Mouse (Mus musculus) embryo, embryonic 10.5 days (tissue): ENCODE data around the gene Zfand5.

Experiments
- DNase-seq: peaks from one replicate; pipeline ENCODE4 v3.0.0-alpha.2; 2015; ENCODE audit warnings: low spot score

Zfand5 gene

GRCm38 (mm10) chr19:21329770-21330169, 57.7 kb downstream of the Zfand5 start:
- DNase-seq = no peak

GRCm38 (mm10) chr19:21330305-21331115, 58.4 kb downstream of the Zfand5 start:
- DNase-seq = no peak

GRCm38 (mm10) chr19:21331621-21332155, 59.6 kb downstream of the Zfand5 start:
- DNase-seq = no peak
